Mouse (Mus musculus): ENCODE measurements at regions not wholly inside any gene's neighbourhood (a gene's known extent, or its start where the extent isn't known, plus 50 kb on each side); places are given as distances from the start of the nearest gene placed in this dataset.

GRCm38 (mm10) chr9:85452196-85452857 is 125.2 kb upstream of the Tent5a start:
- no peak for DNase-seq (ENCODE audit: inconsistent ontology term)

GRCm38 (mm10) chr9:85451349-85451748 is 124.2 kb upstream of the Tent5a start:
- peak; percentile 84 for DNase-seq (ENCODE audit: inconsistent ontology term)

GRCm38 (mm10) chr9:85450877-85451276 is 123.7 kb upstream of the Tent5a start:
- peak; percentile 20 for DNase-seq (ENCODE audit: inconsistent ontology term)

- no peak for DNase-seq (ENCODE audit: inconsistent ontology term)
Measured at GRCm38 (mm10) chr9:85449493-85449892, 122.3 kb upstream of the Tent5a start.

- DNase-seq (ENCODE audit: inconsistent ontology term): peak; percentile 75
Measured at GRCm38 (mm10) chr9:85442761-85443505, 115.8 kb upstream of the Tent5a start.

- no peak for DNase-seq (ENCODE audit: inconsistent ontology term)
Measured at GRCm38 (mm10) chr9:85439664-85440063, 112.5 kb upstream of the Tent5a start.

GRCm38 (mm10) chr9:85432220-85432619 is 105.1 kb upstream of the Tent5a start:
- no peak for DNase-seq (ENCODE audit: inconsistent ontology term)

- DNase-seq (ENCODE audit: inconsistent ontology term): no peak
Measured at GRCm38 (mm10) chr9:85426809-85427208, 99.7 kb upstream of the Tent5a start.

- DNase-seq (ENCODE audit: inconsistent ontology term): no peak
Measured at GRCm38 (mm10) chr9:85423908-85424307, 96.8 kb upstream of the Tent5a start.

GRCm38 (mm10) chr9:85414391-85414790 is 87.2 kb upstream of the Tent5a start:
- DNase-seq (ENCODE audit: inconsistent ontology term): no peak

- DNase-seq (ENCODE audit: inconsistent ontology term): no peak
Measured at GRCm38 (mm10) chr9:85413813-85414212, 86.7 kb upstream of the Tent5a start.

- DNase-seq (ENCODE audit: inconsistent ontology term): peak; percentile 52
Measured at GRCm38 (mm10) chr9:85410643-85411296, 83.6 kb upstream of the Tent5a start.

- no peak for DNase-seq (ENCODE audit: inconsistent ontology term)
Measured at GRCm38 (mm10) chr9:85409974-85410506, 82.9 kb upstream of the Tent5a start.

GRCm38 (mm10) chr9:85408461-85408860 is 81.3 kb upstream of the Tent5a start:
- DNase-seq (ENCODE audit: inconsistent ontology term): no peak

GRCm38 (mm10) chr9:85407592-85407991 is 80.4 kb upstream of the Tent5a start:
- DNase-seq (ENCODE audit: inconsistent ontology term): no peak

- no peak for DNase-seq (ENCODE audit: inconsistent ontology term)
Measured at GRCm38 (mm10) chr9:85401736-85402135, 74.6 kb upstream of the Tent5a start.

GRCm38 (mm10) chr9:85400600-85401313 is 73.6 kb upstream of the Tent5a start:
- DNase-seq (ENCODE audit: inconsistent ontology term): peak; percentile 31

- no peak for DNase-seq (ENCODE audit: inconsistent ontology term)
Measured at GRCm38 (mm10) chr9:85394975-85395374, 67.8 kb upstream of the Tent5a start.

- DNase-seq (ENCODE audit: inconsistent ontology term): no peak
Measured at GRCm38 (mm10) chr9:85391283-85391682, 64.1 kb upstream of the Tent5a start.

GRCm38 (mm10) chr9:85388775-85389393 is 61.7 kb upstream of the Tent5a start:
- no peak for DNase-seq (ENCODE audit: inconsistent ontology term)

GRCm38 (mm10) chr9:85382413-85382812 is 55.3 kb upstream of the Tent5a start:
- DNase-seq (ENCODE audit: inconsistent ontology term): no peak

Data from Muller cell, postnatal 12 days (primary cell).